Mouse (Mus musculus) erythroblast, embryonic 14.5 days (primary cell): ENCODE results near the gene Cacnb2. TPM values are rescaled to one million over a fixed set of nuclear protein-coding genes. Genes with fewer than 3 reads are reported as not detected.

Experiments
- H3K27me3 ChIP-seq: 2 replicates; pipeline ENCODE4 v1.6.1; 2012; ENCODE audit warnings: inconsistent platforms; ENCODE audit not compliant: control insufficient read depth
- H3K36me3 ChIP-seq: 2 replicates; pipeline ENCODE4 v1.6.1; 2012; ENCODE audit warnings: mild to moderate bottlenecking, inconsistent platforms; ENCODE audit not compliant: control insufficient read depth
- H3K4me1 ChIP-seq: 2 replicates; pipeline ENCODE4 v1.6.1; 2012; ENCODE audit warnings: inconsistent platforms; ENCODE audit not compliant: control insufficient read depth
- H3K4me3 ChIP-seq: replicated peaks from 2 replicates; pipeline ENCODE3; 2012; ENCODE audit warnings: moderate library complexity, mild to moderate bottlenecking, inconsistent platforms
- H3K9me3 ChIP-seq: 2 replicates; pipeline ENCODE4 v1.6.1; 2012; ENCODE audit warnings: low read length, inconsistent platforms, mixed read lengths; ENCODE audit not compliant: control insufficient read depth
- GATA1 ChIP-seq: IDR thresholded peaks from 2 replicates; pipeline ENCODE4 v1.6.1; 2012; ENCODE audit warnings: low read length, inconsistent platforms, mixed read lengths
- TAL1 ChIP-seq: IDR thresholded peaks from 3 replicates; pipeline ENCODE4 v1.6.1; 2012; ENCODE audit warnings: low read length, inconsistent platforms, mixed read lengths
- polyA plus RNA-seq: library from polyadenylated mRNA; stranded (reverse); fragments of >175 nt; gene quantifications from 2 replicates; pipeline ENCODE4 v1.2.3, GENCODE M21; 2012

Gene Cacnb2
- polyA plus RNA-seq: not detected in 2 replicates

- Histone ChIP-seq H3K9me3 (no peaks in the 10 kb centered on the region), H3K4me3 (peak within 1 kb of the TSS; percentile 17), H3K27me3 (peaks cover 32% of the 10 kb centered on the region), H3K36me3 (no peaks in the 10 kb centered on the region), H3K4me1 (no peaks in the 10 kb centered on the region)
- TF ChIP-seq TAL1 (no peak), GATA1 (no peak)
These were observed at the start of gene Cacnb2 for GRCm38 (mm10) chr2:14602788-14603187. TSS of gene Cacnb2 (plus strand) at chr2:14603088.

GRCm38 (mm10) chr2:14568020-14568419, 34.9 kb upstream of the Cacnb2 start:
- no peaks in the 10 kb centered on the region for H3K4me1 ChIP-seq
- H3K9me3 ChIP-seq: no peaks in the 10 kb centered on the region
- no peak for TF ChIP-seq GATA1
- TF ChIP-seq TAL1: no peak
- H3K4me3 ChIP-seq: no peak overlapping the region
- no peaks in the 10 kb centered on the region for H3K36me3 ChIP-seq
- H3K27me3 ChIP-seq: no peaks in the 10 kb centered on the region

GRCm38 (mm10) chr2:14571300-14571699, 31.6 kb upstream of the Cacnb2 start:
- no peak overlapping the region for H3K4me3 ChIP-seq
- H3K4me1 ChIP-seq: no peaks in the 10 kb centered on the region
- no peaks in the 10 kb centered on the region for H3K36me3 ChIP-seq
- no peaks in the 10 kb centered on the region for H3K27me3 ChIP-seq
- H3K9me3 ChIP-seq: no peaks in the 10 kb centered on the region
- TF ChIP-seq GATA1: no peak
- TF ChIP-seq TAL1: no peak

- H3K27me3 ChIP-seq: no peaks in the 10 kb centered on the region
- no peaks in the 10 kb centered on the region for H3K4me1 ChIP-seq
- H3K36me3 ChIP-seq: no peaks in the 10 kb centered on the region
- no peak for TF ChIP-seq GATA1
- no peak overlapping the region for H3K4me3 ChIP-seq
- H3K9me3 ChIP-seq: no peaks in the 10 kb centered on the region
These were observed 13.3 kb upstream of the Cacnb2 start for GRCm38 (mm10) chr2:14589541-14589940.

- no peak overlapping the region for H3K4me3 ChIP-seq
- TF ChIP-seq TAL1: no peak
- TF ChIP-seq GATA1: no peak
- H3K27me3 ChIP-seq: peaks cover 2% of the 10 kb centered on the region; the same call in 1 of the 2 replicates
- H3K36me3 ChIP-seq: no peaks in the 10 kb centered on the region
- H3K9me3 ChIP-seq: no peaks in the 10 kb centered on the region
- no peaks in the 10 kb centered on the region for H3K4me1 ChIP-seq
These were observed 4.9 kb upstream of the Cacnb2 start for GRCm38 (mm10) chr2:14597909-14598563.

GRCm38 (mm10) chr2:14603784-14604781, 1.2 kb downstream of the Cacnb2 start:
- no peak for TF ChIP-seq GATA1
- no peak for TF ChIP-seq TAL1
- H3K36me3 ChIP-seq: no peaks in the 10 kb centered on the region
- H3K4me3 ChIP-seq: peak overlapping the region; percentile 46
- no peaks in the 10 kb centered on the region for H3K9me3 ChIP-seq
- no peaks in the 10 kb centered on the region for H3K4me1 ChIP-seq
- peaks cover 32% of the 10 kb centered on the region for H3K27me3 ChIP-seq

GRCm38 (mm10) chr2:14604791-14605190, 1.9 kb downstream of the Cacnb2 start:
- Histone ChIP-seq H3K4me3 (peak overlapping the region; percentile 46), H3K27me3 (peaks cover 32% of the 10 kb centered on the region), H3K36me3 (no peaks in the 10 kb centered on the region), H3K9me3 (no peaks in the 10 kb centered on the region), H3K4me1 (no peaks in the 10 kb centered on the region)
- no peak for TF ChIP-seq TAL1
- TF ChIP-seq GATA1: no peak

GRCm38 (mm10) chr2:14605207-14605606, 2.3 kb downstream of the Cacnb2 start:
- no peaks in the 10 kb centered on the region for H3K4me1 ChIP-seq
- H3K9me3 ChIP-seq: no peaks in the 10 kb centered on the region
- H3K36me3 ChIP-seq: no peaks in the 10 kb centered on the region
- H3K27me3 ChIP-seq: peaks cover 32% of the 10 kb centered on the region
- no peak for TF ChIP-seq GATA1
- TF ChIP-seq TAL1: no peak
- peak overlapping the region; percentile 46 for H3K4me3 ChIP-seq

DNA sequence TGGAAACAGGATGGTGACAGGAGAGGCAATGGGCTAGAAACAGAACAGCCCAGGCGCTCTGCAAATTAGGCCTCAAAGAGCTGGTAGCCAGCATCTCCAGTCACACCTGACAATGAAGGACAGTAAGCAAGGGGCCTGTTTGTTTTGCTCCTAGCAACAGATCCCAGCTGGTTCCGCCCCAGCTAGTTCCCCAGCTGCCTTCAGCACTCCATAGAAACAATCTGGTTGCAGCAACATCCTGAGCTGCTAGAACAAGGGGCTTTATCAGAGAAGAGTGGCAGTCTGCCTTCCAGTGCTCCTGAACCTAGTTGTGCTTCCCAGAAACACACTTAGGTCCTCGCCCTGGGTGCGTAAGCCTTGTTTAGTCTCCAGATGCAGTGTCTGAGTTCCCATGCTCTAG, 5.7 kb downstream of the Cacnb2 start:
- Histone ChIP-seq H3K9me3 (no peaks in the 10 kb centered on the region), H3K4me3 (no peak overlapping the region), H3K4me1 (no peaks in the 10 kb centered on the region), H3K36me3 (no peaks in the 10 kb centered on the region), H3K27me3 (peaks cover 26% of the 10 kb centered on the region)
- TF ChIP-seq TAL1: no peak
- no peak for TF ChIP-seq GATA1
